Mouse (Mus musculus) G1E (cell line): ENCODE measurements around the gene Gnao1.

ENCODE experiments used
- CTCF ChIP-seq: IDR thresholded peaks from 2 replicates; pipeline ENCODE4 v1.5.1; 2012; ENCODE audit warnings: low read depth, low read length, inconsistent platforms, mixed read lengths
- GATA1 ChIP-seq: IDR thresholded peaks from 2 replicates; pipeline ENCODE4 v1.6.1; 2012; ENCODE audit warnings: borderline replicate concordance, low read length, inconsistent platforms, mixed read lengths

GRCm38 (mm10) chr8:93821327-93821726, 11.6 kb downstream of the Gnao1 start:
- TF ChIP-seq CTCF (no peak), GATA1 (no peak)
